Mouse (Mus musculus): ENCODE measurements around the gene Man2b2. TPM values are rescaled to one million over a fixed set of nuclear protein-coding genes. Genes with fewer than 3 reads are reported as not detected.

Gene Man2b2
- polyA plus RNA-seq, 1 experiment from 2014 or later = 6.1 TPM

DNA sequence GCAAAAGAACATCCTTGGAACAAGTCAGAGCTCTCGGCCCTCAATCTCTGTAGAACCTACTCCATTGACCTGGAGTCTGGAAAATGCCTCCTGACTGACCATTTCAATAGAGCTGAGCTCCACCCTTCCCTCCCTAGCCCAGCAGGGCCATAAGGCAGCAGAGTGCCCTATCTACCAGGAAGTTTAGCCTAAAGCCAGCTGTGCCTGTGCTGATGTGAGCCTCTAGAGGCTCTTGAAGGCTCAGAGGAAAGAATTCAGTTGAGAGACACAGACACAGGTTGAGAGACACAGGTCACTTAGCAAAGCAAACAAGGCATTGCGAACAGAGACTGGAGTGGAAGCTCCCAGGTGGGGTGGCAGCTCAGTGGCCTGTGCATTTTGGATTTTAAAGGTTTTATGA, 55.1 kb downstream of the Man2b2 start:
- no peaks in the 10 kb centered on the region for H3K36me3 ChIP-seq (ENCODE audit: control insufficient read depth, insufficient read depth, low read length)
- 77% methylated on average over 2 of the region's 2 CpGs for WGBS
- no peak overlapping the region for H3K4me2 ChIP-seq (ENCODE audit: low read depth, severe bottlenecking)
- no peaks in the 10 kb centered on the region for H3K4me1 ChIP-seq (ENCODE audit: control insufficient read depth, insufficient read depth, low read length)
- no peak overlapping the region for H3K4me3 ChIP-seq (ENCODE audit: low read depth, low read length)
- H3K27ac ChIP-seq (replicated peaks; ENCODE audit: low read depth, low read length) = no peak overlapping the region
- no peaks in the 10 kb centered on the region for H3K27me3 ChIP-seq (ENCODE audit: control insufficient read depth, insufficient read depth, low read length)
- DNase-seq (ENCODE audit: low spot score) (no peak), ATAC-seq (ENCODE audit: insufficient number of reproducible peaks, low FRiP score, low TSS enrichment, low read depth) (no peak)
- H3K9ac ChIP-seq (ENCODE audit: low read length) = no peak overlapping the region
- H3K9me3 ChIP-seq (ENCODE audit: control insufficient read depth, low read length) = no peaks in the 10 kb centered on the region; the same call in 1 of the 2 replicates

GRCm38 (mm10) chr5:36772586-36772985, 57.9 kb downstream of the Man2b2 start:
- WGBS = 84% methylated on average over 5 of the region's 5 CpGs
- H3K9ac ChIP-seq (ENCODE audit: low read length) = no peak overlapping the region
- H3K4me3 ChIP-seq (ENCODE audit: low read depth, low read length) = no peak overlapping the region
- H3K4me2 ChIP-seq (ENCODE audit: low read depth, severe bottlenecking) = no peak overlapping the region
- H3K36me3 ChIP-seq (ENCODE audit: control insufficient read depth, insufficient read depth, low read length) = no peaks in the 10 kb centered on the region
- H3K9me3 ChIP-seq (ENCODE audit: control insufficient read depth, low read length) = no peaks in the 10 kb centered on the region; the same call in 1 of the 2 replicates
- H3K27ac ChIP-seq (replicated peaks; ENCODE audit: low read depth, low read length) = no peak overlapping the region
- no peak for ATAC-seq (ENCODE audit: insufficient number of reproducible peaks, low FRiP score, low TSS enrichment, low read depth)
- no peak for DNase-seq (ENCODE audit: low spot score)
- H3K27me3 ChIP-seq (ENCODE audit: control insufficient read depth, insufficient read depth, low read length) = no peaks in the 10 kb centered on the region
- H3K4me1 ChIP-seq (ENCODE audit: control insufficient read depth, insufficient read depth, low read length) = no peaks in the 10 kb centered on the region

GRCm38 (mm10) chr5:36769603-36770002, 60.9 kb downstream of the Man2b2 start:
- H3K4me3 ChIP-seq (ENCODE audit: low read depth, low read length) = no peak overlapping the region
- no peaks in the 10 kb centered on the region for H3K27me3 ChIP-seq (ENCODE audit: control insufficient read depth, insufficient read depth, low read length)
- ATAC-seq (ENCODE audit: insufficient number of reproducible peaks, low FRiP score, low TSS enrichment, low read depth) (no peak), DNase-seq (ENCODE audit: low spot score) (no peak)
- no peaks in the 10 kb centered on the region for H3K36me3 ChIP-seq (ENCODE audit: control insufficient read depth, insufficient read depth, low read length)
- H3K9me3 ChIP-seq (ENCODE audit: control insufficient read depth, low read length) = no peaks in the 10 kb centered on the region; the same call in 1 of the 2 replicates
- H3K27ac ChIP-seq (replicated peaks; ENCODE audit: low read depth, low read length) = no peak overlapping the region
- H3K4me1 ChIP-seq (ENCODE audit: control insufficient read depth, insufficient read depth, low read length) = no peaks in the 10 kb centered on the region
- no peak overlapping the region for H3K4me2 ChIP-seq (ENCODE audit: low read depth, severe bottlenecking)
- no peak overlapping the region for H3K9ac ChIP-seq (ENCODE audit: low read length)
- WGBS = 73% methylated on average over 3 of the region's 3 CpGs

DNA sequence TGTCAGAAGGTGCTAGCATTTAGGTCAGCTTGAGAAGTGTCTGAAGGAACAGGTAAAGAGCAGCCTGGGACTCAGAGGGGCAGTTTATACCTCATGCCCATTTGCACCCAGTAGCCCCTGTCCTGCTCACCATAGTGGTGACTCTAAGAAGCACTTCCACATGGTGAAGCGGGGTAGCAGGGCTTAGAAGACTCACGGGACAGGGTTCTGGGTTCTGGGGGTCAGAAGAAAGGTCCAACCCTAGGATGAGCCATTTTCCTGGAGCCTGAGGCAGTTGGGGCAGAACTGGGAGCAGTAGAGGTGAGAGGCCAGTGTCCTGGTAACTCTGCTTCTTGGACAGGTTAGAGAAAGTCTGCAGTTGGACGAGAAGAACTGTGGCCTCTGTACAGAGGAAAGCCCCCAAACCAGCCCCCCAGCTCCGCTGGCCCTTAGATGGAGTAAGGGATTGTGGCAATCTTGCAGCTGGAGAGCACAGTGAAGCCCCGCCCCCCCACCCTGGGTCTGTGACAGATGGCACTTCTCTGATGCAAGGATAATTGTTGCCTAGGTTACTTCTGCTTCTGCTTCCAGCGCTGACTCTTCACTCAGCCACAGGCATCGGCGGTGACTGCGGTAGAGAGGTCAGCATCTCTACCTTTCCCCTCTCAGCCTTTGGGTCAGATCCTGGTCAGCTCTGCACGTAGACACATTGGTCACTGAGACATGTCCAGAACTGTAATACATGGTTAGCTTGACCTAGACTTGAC, 63.3 kb downstream of the Man2b2 start:
- Histone ChIP-seq H3K4me2 (ENCODE audit: low read depth, severe bottlenecking) (no peak overlapping the region), H3K36me3 (ENCODE audit: control insufficient read depth, insufficient read depth, low read length) (no peaks in the 10 kb centered on the region), H3K4me3 (ENCODE audit: low read depth, low read length) (no peak overlapping the region), H3K9ac (ENCODE audit: low read length) (no peak overlapping the region), H3K4me1 (ENCODE audit: control insufficient read depth, insufficient read depth, low read length) (no peaks in the 10 kb centered on the region), H3K27ac (replicated peaks; ENCODE audit: low read depth, low read length) (no peak overlapping the region), H3K27me3 (ENCODE audit: control insufficient read depth, insufficient read depth, low read length) (no peaks in the 10 kb centered on the region), H3K9me3 (ENCODE audit: control insufficient read depth, low read length) (no peaks in the 10 kb centered on the region; the same call in 1 of the 2 replicates)
- DNase-seq (ENCODE audit: low spot score) = no peak
- 30% methylated on average over 10 of the region's 10 CpGs for WGBS
- no peak for ATAC-seq (ENCODE audit: insufficient number of reproducible peaks, low FRiP score, low TSS enrichment, low read depth)

GRCm38 (mm10) chr5:36759848-36760247, 70.6 kb downstream of the Man2b2 start:
- Histone ChIP-seq H3K27me3 (ENCODE audit: control insufficient read depth, insufficient read depth, low read length) (no peaks in the 10 kb centered on the region), H3K4me1 (ENCODE audit: control insufficient read depth, insufficient read depth, low read length) (no peaks in the 10 kb centered on the region), H3K4me2 (ENCODE audit: low read depth, severe bottlenecking) (no peak overlapping the region), H3K9ac (ENCODE audit: low read length) (no peak overlapping the region), H3K36me3 (ENCODE audit: control insufficient read depth, insufficient read depth, low read length) (no peaks in the 10 kb centered on the region), H3K27ac (replicated peaks; ENCODE audit: low read depth, low read length) (no peak overlapping the region), H3K4me3 (ENCODE audit: low read depth, low read length) (no peak overlapping the region), H3K9me3 (ENCODE audit: control insufficient read depth, low read length) (no peaks in the 10 kb centered on the region)
- no peak for DNase-seq (ENCODE audit: low spot score)
- ATAC-seq (ENCODE audit: insufficient number of reproducible peaks, low FRiP score, low TSS enrichment, low read depth) = no peak
- WGBS = 62% methylated on average over 4 of the region's 4 CpGs

DNA sequence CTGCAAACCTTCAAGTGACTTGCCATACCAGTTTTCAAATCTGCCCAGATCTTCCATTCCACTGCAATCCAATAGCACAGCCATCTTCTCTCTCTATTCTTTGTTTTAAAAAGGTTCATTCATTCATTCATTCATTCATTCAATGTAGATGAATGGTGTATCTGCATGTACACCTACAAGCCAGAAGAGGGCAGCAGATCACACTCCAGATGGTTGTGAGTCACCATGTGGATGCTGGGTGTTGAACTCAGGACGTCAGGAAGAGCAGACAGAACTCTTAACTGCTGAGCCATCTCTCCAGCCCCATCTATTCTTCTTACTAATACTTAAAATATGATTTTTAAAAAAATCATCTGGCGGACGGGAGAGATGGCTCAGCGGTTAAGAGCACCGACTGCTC, 73.4 kb downstream of the Man2b2 start:
- no peak overlapping the region for H3K27ac ChIP-seq (replicated peaks; ENCODE audit: low read depth, low read length)
- no peaks in the 10 kb centered on the region for H3K27me3 ChIP-seq (ENCODE audit: control insufficient read depth, insufficient read depth, low read length)
- no peaks in the 10 kb centered on the region for H3K4me1 ChIP-seq (ENCODE audit: control insufficient read depth, insufficient read depth, low read length)
- no peaks in the 10 kb centered on the region for H3K36me3 ChIP-seq (ENCODE audit: control insufficient read depth, insufficient read depth, low read length)
- DNase-seq (ENCODE audit: low spot score) = no peak
- H3K4me2 ChIP-seq (ENCODE audit: low read depth, severe bottlenecking) = no peak overlapping the region
- no peak overlapping the region for H3K4me3 ChIP-seq (ENCODE audit: low read depth, low read length)
- no peak for ATAC-seq (ENCODE audit: insufficient number of reproducible peaks, low FRiP score, low TSS enrichment, low read depth)
- H3K9ac ChIP-seq (ENCODE audit: low read length) = no peak overlapping the region
- 66% methylated on average over 5 of the region's 5 CpGs for WGBS
- no peaks in the 10 kb centered on the region for H3K9me3 ChIP-seq (ENCODE audit: control insufficient read depth, low read length)

Other genes starting within 250 kb of the Man2b2 start
- 37.7 and 40.3 TPM in 2 replicates for gene Tbc1d14, start 237.4 kb downstream of the Man2b2 start, polyA plus RNA-seq (2014; fragmentation: Nextera tagmentation; extraction: Ambion mirVana)
- 22.2 and 28.4 TPM in 2 replicates for gene D5Ertd579e, start 134.6 kb downstream of the Man2b2 start, polyA plus RNA-seq (2014; fragmentation: Nextera tagmentation; extraction: Ambion mirVana)
- gene Bloc1s4, start 82.0 kb downstream of the Man2b2 start, polyA plus RNA-seq (2014; fragmentation: Nextera tagmentation; extraction: Ambion mirVana) = 24.4 and 31.5 TPM in 2 replicates
- 692 and 694 TPM in 2 replicates for gene Mrfap1, start 33.9 kb downstream of the Man2b2 start, polyA plus RNA-seq (2014; fragmentation: Nextera tagmentation; extraction: Ambion mirVana)
- gene Ppp2r2c, start 37.9 kb upstream of the Man2b2 start, polyA plus RNA-seq (2014; fragmentation: Nextera tagmentation; extraction: Ambion mirVana) = 0.11 and 0.24 TPM in 2 replicates
- 6.3 and 7.1 TPM in 2 replicates for gene Wfs1, start 158.6 kb upstream of the Man2b2 start, polyA plus RNA-seq (2014; fragmentation: Nextera tagmentation; extraction: Ambion mirVana)